Mouse (Mus musculus) hematopoietic stem cell, adult 5-6 weeks (primary cell): Measurements from ENCODE around the gene Lipe. TPM values are rescaled to one million over a fixed set of nuclear protein-coding genes. Genes with fewer than 3 reads are reported as not detected.

Source experiments
- ATAC-seq, 2 experiments: fragments of 125-278 bp in 1 of 2; replicated peaks in 1 of 2; 2 replicates each; pipeline ENCODE4 v1.8.0; 2016 to 2017; ENCODE audit warnings: inconsistent platforms in 2 of 2, mild to moderate bottlenecking in 2 of 2, moderate number of reproducible peaks in 2 of 2, low read depth in 1 of 2, moderate TSS enrichment in 1 of 2; ENCODE audit not compliant: low FRiP score in 2 of 2, poor library complexity in 2 of 2, severe bottlenecking in 2 of 2, insufficient read depth in 1 of 2, low TSS enrichment in 1 of 2
- total RNA-seq: library from RNA; stranded (forward); fragments of 172-1452, 232-1000 nt; gene quantifications from 2 replicates; pipeline ENCODE4 v1.2.3, GENCODE M21; 2017

Gene Lipe
- total RNA-seq, 1 experiment from 2014 or later, result 18.7 TPM

GRCm38 (mm10) chr7:25334472-25334871, 64.0 kb downstream of the Lipe start:
- ATAC-seq, result no peak

GRCm38 (mm10) chr7:25333596-25334307, 64.8 kb downstream of the Lipe start:
- ATAC-seq, result peak; percentile 76 to 80

Other genes with a start within 250 kb of the Lipe start
- 3.5 and 7.6 TPM in 2 replicates for gene Pou2f2, start 219.0 kb downstream of the Lipe start, total RNA-seq
- 24.3 and 24.9 TPM in 2 replicates for gene Dedd2, start 178.1 kb downstream of the Lipe start, total RNA-seq
- gene Zfp526, start 177.3 kb downstream of the Lipe start, total RNA-seq, result 5.3 and 8.0 TPM in 2 replicates
- 47.0 and 66.5 TPM in 2 replicates for gene Gsk3a, start 160.9 kb downstream of the Lipe start, total RNA-seq
- gene Erf, start 147.9 kb downstream of the Lipe start, total RNA-seq, result 14.1 and 17.3 TPM in 2 replicates
- gene Cic, start 131.0 kb downstream of the Lipe start, total RNA-seq, result 39.1 and 39.4 TPM in 2 replicates
- gene Pafah1b3, start 100.7 kb downstream of the Lipe start, total RNA-seq, result 20.8 and 37.0 TPM in 2 replicates
- not detected in 2 replicates for gene Prr19, start 97.3 kb downstream of the Lipe start, total RNA-seq
- not detected in 2 replicates for gene Tmem145, start 92.6 kb downstream of the Lipe start, total RNA-seq
- gene Megf8, start 81.5 kb downstream of the Lipe start, total RNA-seq, result 4.8 and 5.3 TPM in 2 replicates
- not detected in 2 replicates for gene Cnfn, start 29.0 kb downstream of the Lipe start, total RNA-seq
- gene Cxcl17, start 14.2 kb upstream of the Lipe start, total RNA-seq, result not detected in 2 replicates
- gene Ceacam1, start 78.9 kb upstream of the Lipe start, total RNA-seq, result 9.5 and 22.0 TPM in 2 replicates
- gene Ceacam2, start 141.1 kb upstream of the Lipe start, total RNA-seq, result not detected in 2 replicates
- not detected in 2 replicates for gene Erich4, start 217.2 kb upstream of the Lipe start, total RNA-seq
- gene Dmac2, start 220.7 kb upstream of the Lipe start, total RNA-seq, result 33.7 and 50.9 TPM in 2 replicates
- 1.8 and 4.7 TPM in 2 replicates for gene B3gnt8, start 227.9 kb upstream of the Lipe start, total RNA-seq